Mouse (Mus musculus): ENCODE data around the gene Setd1b. TPM values are rescaled to one million over a fixed set of nuclear protein-coding genes. Genes with fewer than 3 reads are reported as not detected.
A peak's percentile ranks its signal among the peaks of the same experiment; 100 is the strongest.

The Setd1b gene
- total RNA-seq, 2 experiments from 2014 or later = 26.1 to 36.5 TPM

- peak in 1 of 2 experiments; percentile 44 for DNase-seq (ENCODE audit: extremely low spot score in 1 of 2, low spot score in 1 of 2)
Measured at GRCm38 (mm10) chr5:123138230-123138911, 3.6 kb upstream of the Setd1b start.

- DNase-seq (ENCODE audit: extremely low spot score in 1 of 2, low spot score in 1 of 2) = peak; percentile 74 to 80
Measured at GRCm38 (mm10) chr5:123138953-123139721, 2.9 kb upstream of the Setd1b start.

GRCm38 (mm10) chr5:123139722-123140627 is 2.0 kb upstream of the Setd1b start:
- no peak for DNase-seq (ENCODE audit: extremely low spot score in 1 of 2, low spot score in 1 of 2)

- DNase-seq (ENCODE audit: extremely low spot score in 1 of 2, low spot score in 1 of 2) = peak; percentile 88 to 95
Measured at GRCm38 (mm10) chr5:123140694-123141554, 1.1 kb upstream of the Setd1b start.

- DNase-seq (ENCODE audit: extremely low spot score in 1 of 2, low spot score in 1 of 2) = peak in 1 of 2 experiments; percentile 40
Measured at GRCm38 (mm10) chr5:123141555-123142160, 335 bp upstream of the Setd1b start.

GRCm38 (mm10) chr5:123143251-123143970 is 1.4 kb downstream of the Setd1b start:
- no peak for DNase-seq (ENCODE audit: extremely low spot score in 1 of 2, low spot score in 1 of 2)

GRCm38 (mm10) chr5:123143971-123144745 is 2.2 kb downstream of the Setd1b start:
- no peak for DNase-seq (ENCODE audit: extremely low spot score in 1 of 2, low spot score in 1 of 2)

GRCm38 (mm10) chr5:123144746-123145590 is 3.0 kb downstream of the Setd1b start:
- no peak for DNase-seq (ENCODE audit: extremely low spot score in 1 of 2, low spot score in 1 of 2)

- no peak for DNase-seq (ENCODE audit: extremely low spot score in 1 of 2, low spot score in 1 of 2)
Measured at GRCm38 (mm10) chr5:123146357-123146756, 4.4 kb downstream of the Setd1b start.

- DNase-seq (ENCODE audit: extremely low spot score in 1 of 2, low spot score in 1 of 2) = no peak
Measured at GRCm38 (mm10) chr5:123147569-123147968, 5.6 kb downstream of the Setd1b start.

- DNase-seq (ENCODE audit: extremely low spot score in 1 of 2, low spot score in 1 of 2) = no peak
Measured at GRCm38 (mm10) chr5:123148073-123148722, 6.2 kb downstream of the Setd1b start.

GRCm38 (mm10) chr5:123149451-123150400 is 7.7 kb downstream of the Setd1b start:
- peak; percentile 89 to 96 for DNase-seq (ENCODE audit: extremely low spot score in 1 of 2, low spot score in 1 of 2)

- no peak for DNase-seq (ENCODE audit: extremely low spot score in 1 of 2, low spot score in 1 of 2)
Measured at GRCm38 (mm10) chr5:123150641-123151040, 8.6 kb downstream of the Setd1b start.

- no peak for DNase-seq (ENCODE audit: extremely low spot score in 1 of 2, low spot score in 1 of 2)
Measured at GRCm38 (mm10) chr5:123151077-123151476, 9.1 kb downstream of the Setd1b start.

GRCm38 (mm10) chr5:123151707-123152362 is 9.8 kb downstream of the Setd1b start:
- DNase-seq (ENCODE audit: extremely low spot score in 1 of 2, low spot score in 1 of 2) = no peak
